Mouse (Mus musculus) ZHBTc4 (cell line): ENCODE measurements around the gene 5830411N06Rik.

Experiments used
- DNase-seq: peaks from one replicate; pipeline ENCODE4 v3.0.0-alpha.2; 2011; ENCODE audit warnings: low read depth, low spot score

The 5830411N06Rik gene

DNA sequence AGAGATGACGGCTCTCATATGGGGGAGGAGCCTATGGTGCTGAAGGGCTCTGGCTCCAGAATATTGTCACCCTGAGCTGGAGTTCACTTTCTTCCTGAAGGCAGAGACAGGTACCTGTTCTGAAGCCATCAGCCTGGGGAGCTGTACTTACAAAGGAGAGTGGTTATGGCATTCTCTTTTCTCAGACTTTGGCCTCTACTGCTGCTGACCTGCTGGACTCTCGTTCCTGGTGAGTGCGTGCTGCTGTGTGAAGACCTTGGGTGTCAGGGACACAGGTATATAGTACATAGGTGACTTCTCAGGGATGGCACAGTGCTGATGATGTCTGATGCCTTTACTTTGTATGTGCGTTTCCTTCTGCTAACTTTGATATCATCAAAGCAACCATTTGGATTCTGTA, at the start of gene 5830411N06Rik:
5830411N06Rik (plus strand) TSS at position 69 of the 400 bp plus-strand sequence.
- no peak for DNase-seq

DNA sequence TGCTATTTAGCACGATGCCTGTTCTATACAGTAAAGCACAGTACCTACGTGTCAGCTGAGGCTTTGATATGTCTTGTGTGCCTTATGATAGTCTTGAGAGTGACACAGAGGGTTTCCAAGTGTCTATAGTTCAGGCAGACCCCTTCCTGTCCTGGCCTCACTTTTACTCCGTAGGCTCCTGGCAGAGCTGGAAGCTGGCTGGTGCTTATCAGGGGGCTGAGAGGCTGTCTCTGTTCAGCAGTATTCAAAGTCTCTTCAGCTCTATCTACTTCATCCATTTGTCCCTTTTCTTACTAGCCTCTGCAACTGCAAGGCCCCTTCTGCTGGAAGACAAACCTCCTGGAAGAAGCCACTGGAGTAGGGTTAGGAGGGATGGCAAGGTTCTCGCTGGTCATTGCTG, 46.0 kb upstream of the 5830411N06Rik start:
- DNase-seq = no peak

DNA sequence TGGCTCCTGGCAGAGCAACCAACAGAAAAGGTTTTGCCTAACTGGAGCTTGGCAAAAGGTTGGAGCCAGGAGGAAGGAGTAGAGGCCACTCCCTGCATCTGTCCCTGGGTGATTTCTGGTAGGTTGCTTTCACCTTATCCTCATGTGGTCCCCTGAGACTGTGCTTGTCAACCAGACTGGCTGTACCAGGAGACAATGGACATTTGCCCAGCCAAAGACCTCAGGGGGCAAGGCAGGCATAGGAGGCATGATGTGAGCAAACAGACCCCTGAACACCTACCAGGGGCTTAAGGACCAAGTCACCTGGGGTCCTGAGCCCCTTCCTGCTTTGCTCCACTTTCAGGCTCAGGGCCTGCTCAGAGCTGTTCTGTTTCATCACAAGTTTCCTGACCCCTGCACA, 41.2 kb upstream of the 5830411N06Rik start, which contains the start of gene Olfr524:
Olfr524 (minus strand) TSS at position 101 of the 400 bp plus-strand sequence.
- no peak for DNase-seq

DNA sequence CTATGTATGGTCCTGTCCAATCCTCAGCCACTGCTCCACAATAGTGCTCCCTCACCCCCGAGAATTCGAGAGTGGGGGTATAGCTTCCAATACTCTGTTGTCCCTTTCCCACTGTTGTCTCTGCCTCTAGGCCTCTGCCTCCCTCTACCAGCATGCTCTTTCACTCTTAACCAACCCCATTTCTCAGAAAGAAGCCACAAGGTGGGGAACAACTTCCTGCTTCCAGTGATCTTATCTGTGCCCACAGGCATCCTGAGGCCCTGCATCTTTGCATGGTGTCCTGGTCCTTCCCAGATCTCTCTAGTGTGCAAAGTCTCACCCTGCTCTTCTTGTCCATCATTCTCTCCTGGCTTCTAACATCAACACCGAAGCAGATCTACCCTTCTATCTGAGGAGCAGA, 40.2 kb upstream of the 5830411N06Rik start:
- no peak for DNase-seq

DNA sequence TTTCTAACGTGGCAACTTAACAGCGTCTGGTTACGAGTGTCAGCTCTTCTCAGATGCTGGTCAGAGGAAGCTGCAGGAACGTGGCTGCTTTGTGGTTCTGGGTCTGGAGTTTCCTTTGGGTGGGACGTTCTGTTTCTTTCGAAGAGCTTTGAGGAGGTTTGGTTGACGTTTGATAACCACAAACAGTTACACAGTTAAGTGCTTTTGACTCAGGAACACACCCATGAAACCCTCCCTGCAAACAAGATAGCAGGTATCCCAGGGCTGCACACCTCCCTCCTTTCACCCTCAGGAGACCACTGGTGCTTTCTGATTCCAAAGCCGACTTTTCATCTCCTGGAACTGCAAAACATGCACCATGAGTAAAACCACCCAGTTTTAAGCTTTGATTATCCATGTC, 38.9 kb upstream of the 5830411N06Rik start:
- DNase-seq = no peak

DNA sequence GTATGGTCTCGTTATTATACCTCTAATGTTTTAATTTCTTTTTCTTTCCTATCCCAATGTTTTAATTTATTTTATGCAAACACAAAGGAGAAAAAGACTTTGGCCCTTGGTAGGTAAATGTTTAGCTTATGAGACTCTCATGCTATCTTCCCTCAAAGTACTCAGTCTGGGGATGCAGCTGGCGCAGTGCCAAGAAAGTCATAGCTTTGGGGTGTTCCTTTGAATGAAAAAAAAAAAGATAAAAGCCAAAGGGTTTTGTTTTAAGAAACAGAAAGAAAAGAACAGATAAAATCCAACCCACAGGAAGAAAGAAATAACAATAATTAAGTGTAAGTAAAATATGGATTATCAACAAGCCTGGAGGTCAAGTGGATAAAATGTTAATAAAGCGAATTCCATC, 38.4 kb upstream of the 5830411N06Rik start:
- DNase-seq = no peak

DNA sequence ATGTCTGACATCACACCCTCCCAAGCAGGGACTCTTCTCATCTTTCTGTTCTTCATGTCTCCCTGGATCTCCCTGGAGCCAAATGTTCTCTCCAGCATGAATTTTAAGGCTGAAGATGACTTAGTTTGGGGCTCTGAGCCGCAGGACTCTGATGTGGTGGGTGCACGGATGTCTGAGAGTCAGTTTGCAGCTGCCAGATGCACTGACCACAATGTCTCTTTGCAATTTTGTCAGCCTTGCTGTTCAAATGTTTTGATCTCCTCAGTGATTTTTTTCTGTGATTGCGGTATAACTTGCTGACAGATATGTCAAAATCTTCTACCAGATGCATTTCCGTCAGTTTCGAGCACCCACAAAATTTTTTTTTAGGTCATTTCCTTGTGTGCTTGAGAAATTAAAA, 33.2 kb upstream of the 5830411N06Rik start:
- no peak for DNase-seq

DNA sequence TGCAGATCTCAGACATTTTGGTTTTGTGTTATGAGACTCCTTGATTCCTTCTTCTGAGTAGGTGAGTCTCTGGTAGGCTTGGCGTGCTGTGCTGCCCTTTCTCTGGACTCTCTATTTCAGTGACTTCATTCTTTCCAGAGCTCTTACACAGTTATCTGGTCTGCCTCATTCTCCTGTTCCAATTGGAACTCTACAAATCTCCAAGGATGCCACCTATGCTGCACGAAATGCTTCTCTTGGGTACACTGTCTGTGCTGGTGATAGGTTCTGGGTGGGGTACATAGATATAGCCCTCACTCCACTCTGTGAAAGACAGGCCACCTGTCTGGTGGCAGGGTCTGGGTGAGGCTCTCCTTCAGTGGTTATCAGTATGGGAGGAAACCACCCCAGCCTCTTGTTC, 29.1 kb upstream of the 5830411N06Rik start, which contains the start of gene Cd163l1:
Cd163l1 (plus strand) TSS at position 301 of the 400 bp plus-strand sequence.
- no peak for DNase-seq

DNA sequence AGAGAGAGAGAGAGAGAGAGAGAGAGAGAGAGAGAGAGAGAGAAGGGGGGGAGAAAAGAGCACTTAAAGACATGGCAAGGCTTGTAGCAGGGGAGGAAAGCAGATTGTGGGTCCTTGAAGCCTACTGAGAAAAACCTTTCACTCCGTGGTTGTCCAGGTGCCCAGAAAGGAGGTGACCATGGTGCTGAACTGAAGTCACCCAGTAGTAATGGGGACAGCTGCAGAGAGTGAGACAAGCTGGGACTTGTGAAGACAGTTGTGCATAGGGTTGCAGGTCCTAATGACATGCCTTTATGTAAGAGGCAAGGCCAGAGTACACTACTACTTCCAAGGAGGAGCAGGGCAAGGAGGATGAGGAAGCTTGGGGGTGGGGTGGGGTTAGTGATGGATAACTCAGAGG, 27.8 kb upstream of the 5830411N06Rik start:
- DNase-seq = peak; percentile 25

DNA sequence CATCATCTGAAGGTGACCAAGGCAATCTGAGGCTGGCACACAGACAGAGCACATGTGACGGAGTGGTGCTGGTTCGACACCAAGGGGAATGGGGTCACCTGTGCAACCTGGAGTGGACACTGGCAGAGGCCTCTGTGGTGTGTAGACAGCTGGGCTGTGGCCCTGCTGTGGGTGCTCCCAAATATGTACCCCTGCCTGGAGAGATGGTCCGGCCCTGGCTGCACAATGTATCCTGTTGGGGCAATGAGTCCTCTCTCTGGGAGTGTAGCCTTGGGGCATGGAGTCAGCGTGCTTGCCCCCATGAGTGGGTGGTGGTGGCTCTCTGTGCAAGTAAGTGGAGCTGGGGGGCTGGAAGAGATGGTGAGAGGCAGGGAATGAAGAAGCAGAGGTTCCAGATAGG, 26.7 kb upstream of the 5830411N06Rik start:
- no peak for DNase-seq

DNA sequence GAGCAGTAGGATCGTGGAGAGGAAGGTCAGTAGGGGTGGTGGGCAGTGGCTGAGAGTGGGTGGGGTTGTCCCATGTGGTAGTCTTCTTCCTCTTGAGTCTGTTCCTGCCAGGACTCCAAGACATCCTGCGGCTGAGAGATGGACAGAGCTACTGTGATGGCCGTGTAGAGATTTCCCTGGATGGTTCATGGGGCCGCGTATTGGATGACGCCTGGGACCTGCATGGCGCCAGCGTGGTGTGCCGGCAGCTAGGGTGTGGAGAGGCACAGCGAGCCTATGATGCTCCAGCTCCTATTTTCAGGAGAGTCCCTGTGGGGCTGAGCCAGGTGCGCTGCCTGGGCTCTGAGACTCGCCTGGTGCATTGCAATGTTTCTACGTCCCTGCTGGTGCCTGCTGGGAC, 22.9 kb upstream of the 5830411N06Rik start:
- no peak for DNase-seq

DNA sequence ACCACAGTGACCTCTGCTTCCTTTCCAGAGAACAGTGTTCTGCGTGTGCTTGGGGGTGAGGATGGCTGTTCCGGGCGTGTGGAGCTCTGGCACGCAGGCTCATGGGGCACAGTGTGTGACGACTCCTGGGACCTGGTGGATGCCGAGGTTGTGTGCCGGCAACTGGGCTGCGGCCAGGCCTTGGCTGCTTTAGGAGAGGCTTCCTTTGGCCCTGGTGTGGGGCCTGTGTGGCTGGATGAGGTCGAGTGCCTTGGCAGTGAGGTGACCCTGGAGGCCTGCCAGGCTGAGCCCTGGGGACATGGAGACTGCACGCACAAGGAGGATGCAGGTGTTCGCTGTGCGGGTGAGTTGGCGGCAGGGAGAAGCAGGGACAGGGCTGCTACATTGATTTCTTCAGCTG, 18.6 kb upstream of the 5830411N06Rik start:
- peak; percentile 47 for DNase-seq

DNA sequence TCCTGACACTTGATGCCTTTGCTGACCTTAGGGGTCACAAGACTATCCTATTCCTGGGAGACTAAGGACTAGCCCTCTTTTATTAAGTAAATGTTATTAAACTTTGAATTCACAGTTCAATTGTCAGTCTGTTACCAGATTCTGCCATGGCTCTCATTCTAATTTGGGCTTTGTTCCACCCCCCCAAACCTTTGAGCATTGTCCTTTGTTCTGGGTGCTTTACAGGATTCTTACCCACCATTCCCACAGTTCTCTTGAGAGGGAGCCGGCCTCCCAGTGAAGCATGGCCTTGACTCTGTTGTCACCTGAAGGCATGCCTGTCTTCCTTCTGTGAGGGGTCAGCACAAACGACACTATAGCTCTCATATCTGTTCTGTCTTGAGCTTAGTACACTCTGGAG, 16.1 kb upstream of the 5830411N06Rik start:
- DNase-seq = peak; percentile 70

DNA sequence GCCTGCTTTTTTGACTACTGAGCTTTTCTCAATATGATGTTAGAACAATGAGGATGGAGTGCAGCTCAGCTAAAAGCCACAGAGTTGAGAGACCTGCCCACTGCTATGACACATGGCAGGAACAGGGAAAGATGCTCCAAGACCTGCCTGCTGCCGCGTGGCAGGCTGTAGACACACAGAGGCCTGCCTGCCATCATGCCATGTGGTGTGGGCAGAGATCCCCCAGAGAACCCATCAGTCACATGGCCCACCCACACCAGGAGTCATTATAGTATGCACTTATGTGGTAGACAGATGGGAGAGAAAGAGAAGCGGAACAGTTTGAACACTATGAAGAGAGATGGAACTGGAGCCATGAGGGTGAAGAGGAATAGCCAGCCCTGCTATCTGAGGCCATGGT, 13.4 kb upstream of the 5830411N06Rik start:
- no peak for DNase-seq

DNA sequence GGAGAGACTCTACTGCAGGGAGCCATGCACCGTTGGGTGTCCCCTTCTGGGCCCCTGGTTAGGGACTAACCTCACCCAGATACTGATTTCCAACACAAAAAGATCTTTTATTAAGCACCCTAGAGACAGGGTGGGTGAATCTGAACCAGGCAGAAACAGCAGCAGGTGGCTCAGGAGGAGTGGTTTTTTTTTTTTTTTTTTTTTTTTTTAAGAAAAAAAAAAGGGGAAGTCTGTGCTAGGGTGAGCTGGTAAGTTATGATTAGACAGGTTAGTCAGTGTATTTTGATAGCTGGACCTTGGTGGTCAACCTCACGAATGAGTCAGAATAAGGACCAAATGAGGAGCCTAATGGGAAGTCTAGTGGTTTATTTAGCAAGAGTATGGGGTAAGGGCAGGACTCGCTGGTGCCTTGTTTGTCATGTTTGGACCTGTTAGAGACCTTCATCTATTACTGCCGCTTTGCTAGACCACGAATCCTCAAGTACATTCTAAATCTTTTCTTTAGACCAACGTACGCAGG, 6.8 kb downstream of the 5830411N06Rik start:
- DNase-seq = no peak

DNA sequence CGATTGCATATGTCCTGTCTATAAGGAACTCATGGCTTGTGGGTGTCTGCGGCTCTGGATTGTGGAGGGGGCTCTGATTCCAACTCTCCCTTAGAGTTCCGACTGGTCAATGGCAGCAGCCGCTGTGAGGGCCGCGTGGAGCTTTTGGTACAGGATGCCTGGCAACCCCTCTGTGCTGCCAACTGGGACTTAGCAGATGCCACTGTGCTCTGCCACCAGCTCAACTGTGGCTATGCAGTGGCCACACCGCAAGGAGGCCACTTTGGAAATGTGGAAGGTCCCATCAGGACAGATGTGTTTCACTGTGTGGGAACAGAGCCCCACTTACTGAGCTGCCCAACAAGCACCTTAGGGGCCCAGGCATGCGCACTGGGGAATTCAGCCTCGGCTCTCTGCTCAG, 48.7 kb downstream of the 5830411N06Rik start:
- DNase-seq = no peak

DNA sequence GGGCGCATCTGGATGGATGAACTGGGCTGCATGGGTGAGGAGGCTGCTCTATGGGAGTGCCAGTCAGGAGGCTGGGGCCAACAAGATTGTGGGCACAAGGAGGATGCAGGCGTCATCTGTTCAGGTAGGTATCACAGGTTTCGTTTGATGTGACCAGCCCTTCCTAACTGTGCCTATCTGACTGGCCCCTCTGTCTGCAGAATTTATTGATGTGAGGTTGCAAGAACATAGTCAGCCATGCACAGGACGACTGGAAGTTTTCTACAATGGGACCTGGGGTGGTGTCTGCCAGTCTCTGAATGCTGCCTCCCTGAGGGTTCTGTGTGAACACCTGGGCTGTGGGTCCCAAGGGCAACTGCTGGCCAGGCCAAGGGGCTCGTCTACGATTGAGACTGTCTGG, 49.8 kb downstream of the 5830411N06Rik start:
- no peak for DNase-seq

DNA sequence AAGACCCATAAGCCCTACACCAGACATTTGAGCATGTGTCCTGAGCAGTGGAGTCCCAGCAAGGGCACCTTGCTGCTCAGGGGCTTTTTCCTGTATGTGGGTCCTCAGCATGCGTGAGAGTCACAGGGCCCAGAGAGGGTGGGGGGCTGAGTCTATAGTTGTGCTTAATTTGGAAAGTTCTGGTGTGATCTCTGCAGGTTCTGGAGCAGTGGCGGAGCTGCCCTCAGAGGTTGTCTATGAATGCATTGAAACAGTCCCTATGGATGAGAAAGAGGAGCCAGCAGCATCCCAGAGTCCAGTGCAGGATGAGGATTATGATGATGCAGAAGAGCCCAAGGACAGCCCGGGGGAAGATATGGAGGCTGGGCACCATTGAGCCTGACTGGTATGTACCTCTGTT, 52.3 kb downstream of the 5830411N06Rik start:
- DNase-seq = no peak

DNA sequence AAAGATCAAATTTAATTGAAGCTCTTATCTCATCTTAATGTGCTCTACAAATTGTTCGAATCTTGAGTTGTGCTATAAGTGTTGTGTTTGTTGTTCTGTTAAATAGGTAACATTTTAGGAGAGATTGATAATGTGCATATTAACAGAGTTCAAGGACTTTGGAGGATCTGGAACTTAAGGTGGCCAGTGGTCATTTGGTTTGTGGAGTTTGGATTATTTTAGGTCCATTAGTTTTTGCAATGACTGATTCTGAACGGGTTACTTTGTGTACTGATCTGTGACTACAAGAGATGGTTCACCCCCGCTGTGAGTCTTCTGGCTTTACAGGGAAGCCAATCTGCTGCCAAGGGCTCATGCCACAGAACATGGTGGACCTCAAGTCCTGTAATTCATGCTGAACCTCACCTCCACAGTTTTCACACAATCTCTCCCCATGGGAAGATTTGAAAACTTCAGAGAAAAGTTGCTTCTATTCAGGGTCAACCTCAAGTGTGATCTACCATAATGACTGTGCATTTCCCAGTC, 72.8 kb downstream of the 5830411N06Rik start:
- DNase-seq = no peak

DNA sequence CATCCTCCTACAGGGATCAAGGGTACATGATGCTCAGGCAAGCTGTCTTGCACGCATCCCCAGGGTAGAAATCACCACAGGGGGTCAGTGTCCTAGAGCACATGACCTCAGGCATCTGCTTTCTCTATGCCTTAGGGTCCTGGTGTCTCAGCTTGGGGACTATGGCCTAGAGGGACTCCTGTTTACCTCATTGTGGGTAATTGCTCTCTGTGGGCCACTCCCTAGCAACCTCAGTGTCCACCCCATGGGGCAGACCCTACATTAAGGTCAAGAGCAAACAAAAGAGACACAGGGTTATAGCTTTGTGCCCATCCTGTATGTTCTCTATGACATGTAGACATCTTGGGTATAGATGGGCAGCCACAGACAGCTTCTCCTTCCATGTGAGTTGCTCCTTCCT, 73.5 kb downstream of the 5830411N06Rik start, which contains the start of gene Olfr525:
Olfr525 (plus strand) TSS at position 301 of the 400 bp plus-strand sequence.
- no peak for DNase-seq

DNA sequence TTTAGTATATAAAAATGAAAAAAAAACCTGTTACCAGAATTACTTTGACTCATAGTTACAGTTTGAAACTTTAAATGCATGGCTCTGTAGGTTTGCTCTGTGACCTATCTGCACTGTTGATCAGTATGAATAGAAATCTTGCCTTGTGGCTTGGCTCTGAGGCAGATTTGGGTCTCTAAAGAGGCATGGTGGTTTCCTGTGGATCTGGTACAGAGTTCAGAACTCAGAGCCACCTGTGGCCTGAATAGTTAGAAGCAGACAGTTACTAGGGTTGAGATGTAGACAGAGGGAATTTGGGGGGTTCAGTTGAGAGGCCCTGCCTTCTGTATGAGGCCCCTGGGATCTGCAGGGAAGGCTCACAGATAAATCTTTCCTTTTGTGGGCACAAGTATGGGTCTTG, 74.1 kb downstream of the 5830411N06Rik start:
- no peak for DNase-seq

DNA sequence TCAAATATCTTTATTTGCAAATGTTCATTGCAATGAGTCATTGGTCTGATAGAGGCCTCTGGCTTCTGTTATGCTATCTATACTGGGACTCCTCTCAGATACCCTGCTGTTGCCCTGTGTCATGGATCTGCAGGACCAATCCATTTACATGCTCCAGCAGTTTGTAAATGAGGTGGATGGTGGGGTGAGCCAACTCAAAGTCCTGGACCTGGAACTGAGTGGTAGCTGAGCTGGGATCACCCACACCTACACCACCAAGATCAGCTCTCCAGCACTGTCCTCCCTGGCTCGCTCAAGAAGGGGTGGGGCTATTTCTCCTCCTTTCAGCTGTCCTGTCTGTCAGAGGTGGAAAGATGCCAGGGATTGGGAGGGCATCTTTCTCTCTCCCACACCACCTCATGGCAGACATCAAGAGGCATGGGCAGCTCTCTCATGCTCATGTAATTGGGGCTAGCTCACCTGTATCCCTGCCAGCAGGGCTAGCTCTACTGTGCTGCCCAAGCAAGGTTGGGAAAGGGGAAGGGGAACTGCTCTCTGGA, 82.8 kb downstream of the 5830411N06Rik start:
- DNase-seq = no peak

DNA sequence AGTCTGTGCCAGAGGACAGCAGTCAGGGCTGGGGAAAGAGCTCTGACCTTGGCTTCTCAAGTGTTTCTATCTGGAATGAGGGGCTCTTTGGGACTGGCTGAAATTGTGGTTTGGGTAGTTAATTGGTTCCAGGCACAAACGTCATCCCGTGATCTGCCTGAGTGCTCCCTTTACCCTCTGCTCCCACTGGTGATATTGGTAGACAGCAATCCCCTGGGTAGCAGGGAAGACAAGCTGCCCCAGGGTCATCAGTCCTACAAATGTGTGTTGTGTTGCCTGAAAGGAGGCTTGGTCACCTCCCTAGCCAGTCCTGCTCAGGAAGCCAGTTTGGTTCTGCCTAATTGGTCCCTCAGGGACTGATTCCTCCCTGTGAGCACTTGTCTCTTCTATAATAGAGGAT, 86.6 kb downstream of the 5830411N06Rik start, which contains the start of gene Olfr527:
Olfr527 (plus strand) TSS at position 301 of the 400 bp plus-strand sequence.
- no peak for DNase-seq
